Mouse (Mus musculus) intestine, embryonic 14.5 days (tissue): ENCODE measurements around the gene Polr3h. TPM values are rescaled to one million over a fixed set of nuclear protein-coding genes. Genes with fewer than 3 reads are reported as not detected.

Source experiments
- ATAC-seq: fragments of 200-750 bp; cut with Nextera tagmentation; replicated peaks from 2 replicates; pipeline ENCODE4 v1.8.0; 2017; ENCODE audit warnings: low read depth, moderate number of reproducible peaks, moderate TSS enrichment, moderate library complexity; ENCODE audit not compliant: low FRiP score, low TSS enrichment
- DNase-seq: peaks from one replicate; pipeline ENCODE4 v3.0.0-alpha.2; 2018; ENCODE audit warnings: low spot score
- H3K27ac ChIP-seq: fragments of 300-500 bp; sonication (generic); 2 replicates; pipeline ENCODE4 v1.5.1; 2014; ENCODE audit warnings: low read depth, mild to moderate bottlenecking, control low read depth
- H3K27me3 ChIP-seq: fragments of 300-500 bp; sonication (generic); replicated peaks from 2 replicates; pipeline ENCODE4 v1.6.1; 2014; ENCODE audit warnings: low read length, control low read depth; ENCODE audit not compliant: control insufficient read depth, insufficient read depth
- H3K36me3 ChIP-seq: fragments of 300-500 bp; sonication (generic); 2 replicates; pipeline ENCODE4 v1.6.1; 2014; ENCODE audit warnings: low read length, control low read depth; ENCODE audit not compliant: control insufficient read depth, insufficient read depth
- H3K4me1 ChIP-seq: fragments of 300-500 bp; sonication (generic); replicated peaks from 2 replicates; pipeline ENCODE4 v1.6.1; 2014; ENCODE audit warnings: low read length, control low read depth, mixed read lengths; ENCODE audit not compliant: control insufficient read depth, insufficient read depth
- H3K4me2 ChIP-seq: fragments of 300-500 bp; sonication (generic); 2 replicates; pipeline ENCODE4 v1.6.1; 2014; ENCODE audit warnings: low read length
- H3K4me3 ChIP-seq: fragments of 300-500 bp; sonication (generic); 2 replicates; pipeline ENCODE4 v1.5.1; 2014; ENCODE audit warnings: low read depth, low read length, control low read depth, mixed read lengths
- H3K9ac ChIP-seq: fragments of 300-500 bp; sonication (generic); 2 replicates; pipeline ENCODE4 v1.6.1; 2014; ENCODE audit warnings: mild to moderate bottlenecking, low read length
- H3K9me3 ChIP-seq: fragments of 300-500 bp; sonication (generic); 2 replicates; pipeline ENCODE4 v1.6.1; 2016; ENCODE audit warnings: low read length, control low read depth; ENCODE audit not compliant: control insufficient read depth
- WGBS: fragments of 180-500 bp; shearing (Covaris S2); extraction: QIAGEN DNeasy Blood & Tissue Kit; methylation state at CpG from one replicate; pipeline ENCODE4 v1.1.7; 2014; 5-methylcytosine and 5-hydroxymethylcytosine counted together
- polyA plus RNA-seq: library from polyadenylated mRNA; unstranded; fragments of >200 nt; fragmentation: Nextera tagmentation; extraction: Ambion mirVana; gene quantifications from 2 replicates; pipeline ENCODE4 v1.2.1, GENCODE M21; 2014

The Polr3h gene
- polyA plus RNA-seq, 1 experiment from 2014 or later, result 79.5 TPM

DNA sequence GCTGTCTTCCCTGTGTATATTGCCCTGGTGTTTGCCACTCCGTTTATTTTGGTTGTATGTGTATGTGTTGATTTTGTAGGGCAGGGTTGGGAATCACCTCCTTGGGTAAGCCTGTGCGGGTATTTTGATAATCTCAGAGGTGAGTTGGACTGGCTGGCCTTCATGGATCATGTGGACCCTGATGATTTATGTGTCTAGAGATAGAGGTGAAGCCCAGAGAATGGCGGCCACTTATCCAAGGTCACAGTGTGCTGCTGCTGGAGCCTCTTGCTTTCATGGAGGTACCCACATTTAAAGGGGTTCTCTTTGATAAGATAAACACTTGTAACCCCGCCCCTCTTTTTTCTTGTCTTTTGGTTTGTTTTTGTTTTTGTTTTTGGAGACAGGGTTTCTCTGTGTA, 13.7 kb upstream of the Polr3h start:
- Histone ChIP-seq H3K9ac (no peak overlapping the region), H3K27ac (no peak overlapping the region), H3K9me3 (no peaks in the 10 kb centered on the region), H3K36me3 (no peaks in the 10 kb centered on the region), H3K4me1 (peaks cover 14% of the 10 kb centered on the region), H3K27me3 (no peaks in the 10 kb centered on the region), H3K4me2 (no peak overlapping the region), H3K4me3 (no peak overlapping the region)
- DNase-seq (no peak), ATAC-seq (no peak)
- 69% methylated on average over 4 of the region's 4 CpGs for WGBS

GRCm38 (mm10) chr15:81939157-81939715, 13.2 kb upstream of the Polr3h start:
- no peaks in the 10 kb centered on the region for H3K9me3 ChIP-seq
- WGBS, result 87% methylated on average over 10 of the region's 10 CpGs
- no peak for DNase-seq
- ATAC-seq, result no peak
- no peak overlapping the region for H3K4me2 ChIP-seq
- no peaks in the 10 kb centered on the region for H3K27me3 ChIP-seq
- H3K4me1 ChIP-seq, result peaks cover 14% of the 10 kb centered on the region
- H3K27ac ChIP-seq, result no peak overlapping the region
- H3K9ac ChIP-seq, result no peak overlapping the region
- H3K4me3 ChIP-seq, result no peak overlapping the region
- no peaks in the 10 kb centered on the region for H3K36me3 ChIP-seq

DNA sequence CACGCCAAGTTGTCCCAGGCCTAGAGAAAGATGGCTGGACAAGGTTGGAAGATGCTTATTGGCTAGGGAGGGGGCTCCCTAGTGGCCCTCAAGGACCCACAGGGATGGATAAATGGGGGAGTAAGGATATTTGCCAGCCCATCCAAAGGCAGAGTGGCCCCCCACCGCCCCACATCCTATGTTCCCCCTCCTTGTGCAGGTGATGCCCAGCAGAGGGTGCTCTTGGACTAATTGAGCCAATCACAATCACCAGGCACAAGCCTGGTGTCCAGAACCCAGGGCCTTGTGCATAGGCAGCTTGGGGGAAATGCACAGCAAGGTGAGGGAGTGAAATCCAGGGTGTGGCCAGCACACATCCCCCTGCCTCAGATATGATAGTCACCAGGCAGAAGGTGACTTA, 12.2 kb upstream of the Polr3h start:
- Histone ChIP-seq H3K4me3 (no peak overlapping the region), H3K9me3 (no peaks in the 10 kb centered on the region), H3K36me3 (no peaks in the 10 kb centered on the region), H3K4me2 (peak overlapping the region; percentile 77), H3K9ac (no peak overlapping the region), H3K27me3 (no peaks in the 10 kb centered on the region), H3K4me1 (peaks cover 17% of the 10 kb centered on the region), H3K27ac (no peak overlapping the region)
- WGBS, result 53% methylated on average over 2 of the region's 2 CpGs
- ATAC-seq (no peak), DNase-seq (peak; percentile 65)

DNA sequence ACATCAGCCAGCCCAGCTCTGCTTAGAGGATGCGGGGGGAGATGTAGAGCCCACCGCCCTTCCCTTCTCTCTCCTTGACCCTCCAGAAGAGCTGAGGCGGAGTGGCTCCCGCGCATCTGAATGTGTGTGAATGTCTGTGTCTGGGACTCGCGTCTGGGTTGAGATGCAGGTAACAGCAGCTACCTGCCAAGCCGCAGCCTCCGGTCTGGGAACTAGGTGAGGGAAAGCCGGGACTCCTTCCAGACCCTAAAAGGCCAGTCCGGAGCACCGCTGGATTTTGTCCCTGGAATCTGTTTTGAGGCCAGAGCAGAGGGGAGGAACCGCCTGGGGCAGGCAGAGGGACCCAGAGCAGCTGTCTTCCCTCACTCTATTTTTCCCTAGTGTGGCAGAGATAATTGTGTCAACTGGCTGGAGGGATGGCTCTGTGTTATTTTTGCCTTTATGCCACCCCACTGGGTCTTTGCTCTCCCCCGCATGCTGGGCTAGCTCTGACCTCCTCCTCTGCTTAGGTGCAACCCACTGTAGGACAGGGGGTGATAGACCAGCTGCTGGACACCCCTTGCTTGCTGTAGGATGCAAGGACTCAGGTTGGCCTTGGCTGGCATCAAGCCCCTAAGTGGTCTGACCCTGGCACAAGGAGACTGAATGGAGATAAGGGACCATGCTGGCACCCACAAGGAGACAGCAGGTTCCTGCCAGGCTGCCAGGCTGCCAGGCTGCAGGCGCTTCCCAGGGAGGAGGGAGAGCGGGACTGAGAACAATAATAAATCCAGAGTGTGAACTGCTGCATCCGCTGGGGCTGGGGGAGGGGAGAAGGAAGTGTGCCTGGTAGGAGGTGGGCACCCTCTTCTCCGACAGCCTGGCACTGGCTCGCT, 11.3 kb upstream of the Polr3h start:
- H3K4me3 ChIP-seq, result peak overlapping the region; percentile 50
- peak overlapping the region; percentile 77 for H3K4me2 ChIP-seq
- no peaks in the 10 kb centered on the region for H3K36me3 ChIP-seq
- DNase-seq (peak; percentile 66), ATAC-seq (peak; percentile 7; the same call in 1 of the 2 replicates)
- H3K4me1 ChIP-seq, result peaks cover 19% of the 10 kb centered on the region
- no peaks in the 10 kb centered on the region for H3K27me3 ChIP-seq
- H3K9me3 ChIP-seq, result no peaks in the 10 kb centered on the region
- peak overlapping the region; percentile 50 for H3K9ac ChIP-seq
- peak overlapping the region; percentile 73 for H3K27ac ChIP-seq
- WGBS, result 9% methylated on average over 19 of the region's 19 CpGs

DNA sequence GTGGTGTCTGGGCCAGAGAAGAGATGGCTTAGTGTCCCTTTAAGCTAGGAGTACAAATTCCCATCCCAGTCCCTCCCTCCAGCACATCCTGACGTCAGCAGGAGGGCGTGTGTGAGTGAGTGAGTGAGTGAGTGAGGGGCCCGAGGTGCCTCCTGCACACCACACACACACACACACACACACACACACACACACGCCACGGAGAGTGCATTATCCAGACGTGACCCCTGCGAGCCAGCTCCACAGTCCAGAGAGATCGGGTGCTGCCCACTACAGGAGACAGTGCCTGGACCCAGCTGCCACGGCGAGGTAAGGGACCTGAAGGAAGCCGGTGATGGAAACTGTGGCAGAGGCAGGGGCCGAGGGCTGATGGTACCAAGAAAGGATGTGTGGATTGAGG, 10.6 kb upstream of the Polr3h start, which contains the start of gene Csdc2:
Csdc2 (plus strand) TSS at position 81 of the 400 bp plus-strand sequence.
- DNase-seq (peak; percentile 83), ATAC-seq (peak; percentile 70)
- Histone ChIP-seq H3K36me3 (no peaks in the 10 kb centered on the region), H3K9me3 (no peaks in the 10 kb centered on the region), H3K4me2 (peak within 1 kb of the TSS; percentile 77), H3K9ac (peak within 1 kb of the TSS; percentile 50), H3K4me3 (peak within 1 kb of the TSS; percentile 50), H3K4me1 (peaks cover 19% of the 10 kb centered on the region), H3K27ac (peak within 1 kb of the TSS; percentile 73), H3K27me3 (no peaks in the 10 kb centered on the region)
- under 1% methylated on average over 12 of the region's 12 CpGs for WGBS

GRCm38 (mm10) chr15:81935869-81936637, 10.0 kb upstream of the Polr3h start:
- 49% methylated on average over 7 of the region's 7 CpGs for WGBS
- H3K27ac ChIP-seq, result peak overlapping the region; percentile 73
- no peak for DNase-seq
- no peaks in the 10 kb centered on the region for H3K27me3 ChIP-seq
- H3K9ac ChIP-seq, result no peak overlapping the region
- H3K36me3 ChIP-seq, result no peaks in the 10 kb centered on the region
- H3K4me1 ChIP-seq, result peaks cover 19% of the 10 kb centered on the region
- peak overlapping the region; percentile 77 for H3K4me2 ChIP-seq
- H3K4me3 ChIP-seq, result peak overlapping the region; percentile 50
- no peaks in the 10 kb centered on the region for H3K9me3 ChIP-seq
- ATAC-seq, result 0 out of 2 replicates have a peak, but pooled peaks have one; percentile 25

GRCm38 (mm10) chr15:81933986-81934385, 7.9 kb upstream of the Polr3h start:
- DNase-seq, result no peak
- WGBS, result 88% methylated on average over 1 of the region's 1 CpGs
- Histone ChIP-seq H3K4me1 (peaks cover 19% of the 10 kb centered on the region), H3K27me3 (no peaks in the 10 kb centered on the region), H3K4me3 (no peak overlapping the region), H3K9me3 (no peaks in the 10 kb centered on the region), H3K4me2 (no peak overlapping the region), H3K27ac (no peak overlapping the region), H3K9ac (no peak overlapping the region), H3K36me3 (no peaks in the 10 kb centered on the region)
- no peak for ATAC-seq

GRCm38 (mm10) chr15:81932951-81933470, 7.0 kb upstream of the Polr3h start:
- Histone ChIP-seq H3K36me3 (no peaks in the 10 kb centered on the region), H3K4me1 (peaks cover 16% of the 10 kb centered on the region), H3K9ac (peak overlapping the region; percentile 20; the same call in 1 of the 2 replicates), H3K27ac (peak overlapping the region; percentile 60; the same call in 1 of the 2 replicates), H3K27me3 (no peaks in the 10 kb centered on the region), H3K4me2 (0 out of 2 replicates have a peak overlapping the region, but pooled peaks have one; percentile 16), H3K9me3 (no peaks in the 10 kb centered on the region), H3K4me3 (no peak overlapping the region)
- no peak for DNase-seq
- WGBS, result 17% methylated on average over 12 of the region's 12 CpGs
- no peak for ATAC-seq
